Mouse (Mus musculus): Measurements from ENCODE around the gene Wfdc16.
"Not testable (repeated sequence)": the region's sequence is repeated elsewhere in the genome, so short reads cannot be mapped to it uniquely, and the experiment has no call there.

Gene Wfdc16

GRCm38 (mm10) chr2:164638696-164639095 lies at the start of gene Wfdc16:
Gene Wfdc16, minus strand, starts transcription at chr2:164638796.
- DNase-seq (ENCODE audit: low spot score in 2 of 2) = no peak

- no peak for DNase-seq (ENCODE audit: low spot score in 2 of 2)
These were observed 46.2 kb upstream of the Wfdc16 start, which contains the start of gene Wfdc13 for GRCm38 (mm10) chr2:164684807-164685206. Gene Wfdc13, plus strand, starts transcription at chr2:164685107.

- no peak for DNase-seq (ENCODE audit: low spot score in 2 of 2)
These were observed 41.3 kb upstream of the Wfdc16 start for GRCm38 (mm10) chr2:164679906-164680305.

GRCm38 (mm10) chr2:164678848-164679625 lies 40.4 kb upstream of the Wfdc16 start:
- DNase-seq (ENCODE audit: low spot score in 2 of 2) = peak; percentile 36 to 45

- no peak for DNase-seq (ENCODE audit: low spot score in 2 of 2)
These were observed 38.5 kb upstream of the Wfdc16 start for GRCm38 (mm10) chr2:164676916-164677685.

GRCm38 (mm10) chr2:164676103-164676502 lies 37.5 kb upstream of the Wfdc16 start:
- no peak for DNase-seq (ENCODE audit: low spot score in 2 of 2)

GRCm38 (mm10) chr2:164673987-164674386 lies 35.4 kb upstream of the Wfdc16 start, which contains the start of gene Wfdc11:
Gene Wfdc11, minus strand, starts transcription at chr2:164674087.
- peak in 1 of 2 experiments; percentile 15 for DNase-seq (ENCODE audit: low spot score in 2 of 2)

GRCm38 (mm10) chr2:164670938-164671337 lies 32.3 kb upstream of the Wfdc16 start:
- no peak for DNase-seq (ENCODE audit: low spot score in 2 of 2)

- no peak for DNase-seq (ENCODE audit: low spot score in 2 of 2)
These were observed 31.7 kb upstream of the Wfdc16 start for GRCm38 (mm10) chr2:164670261-164670660.

- no peak for DNase-seq (ENCODE audit: low spot score in 2 of 2)
These were observed 26.3 kb upstream of the Wfdc16 start for GRCm38 (mm10) chr2:164664851-164665250.

- DNase-seq (ENCODE audit: low spot score in 2 of 2) = no peak
These were observed 17.9 kb upstream of the Wfdc16 start, which contains the start of gene Wfdc9 for GRCm38 (mm10) chr2:164656483-164656882. Gene Wfdc9, minus strand, starts transcription at chr2:164656583.

- peak in 1 of 2 experiments; percentile 27 for DNase-seq (ENCODE audit: low spot score in 2 of 2)
These were observed 17.3 kb upstream of the Wfdc16 start, which contains the start of gene Wfdc10 for GRCm38 (mm10) chr2:164655858-164656257. Gene Wfdc10, plus strand, starts transcription at chr2:164656046.

GRCm38 (mm10) chr2:164641881-164642673 lies 3.5 kb upstream of the Wfdc16 start:
- DNase-seq (ENCODE audit: low spot score in 2 of 2) = no peak

GRCm38 (mm10) chr2:164641129-164641528 lies 2.5 kb upstream of the Wfdc16 start:
- DNase-seq (ENCODE audit: low spot score in 2 of 2) = no peak

- DNase-seq (ENCODE audit: low spot score in 2 of 2) = no peak
These were observed 3.3 kb downstream of the Wfdc16 start for GRCm38 (mm10) chr2:164635266-164635665.

GRCm38 (mm10) chr2:164621775-164622174 lies 16.8 kb downstream of the Wfdc16 start:
- DNase-seq (ENCODE audit: low spot score in 2 of 2) = no peak

GRCm38 (mm10) chr2:164619050-164619449 lies 19.5 kb downstream of the Wfdc16 start:
- no peak for DNase-seq (ENCODE audit: low spot score in 2 of 2)

- DNase-seq (ENCODE audit: low spot score in 2 of 2) = no peak
These were observed 23.2 kb downstream of the Wfdc16 start for GRCm38 (mm10) chr2:164615386-164615785.

GRCm38 (mm10) chr2:164613471-164613870 lies 25.1 kb downstream of the Wfdc16 start, which contains the start of the genes Wfdc6b and Wfdc8:
Gene Wfdc6b, plus strand, starts transcription at chr2:164613522.
Gene Wfdc8, minus strand, starts transcription at chr2:164613626.
- not testable (repeated sequence) for DNase-seq (ENCODE audit: low spot score in 2 of 2)

- DNase-seq (ENCODE audit: low spot score in 2 of 2) = no peak
These were observed 29.8 kb downstream of the Wfdc16 start for GRCm38 (mm10) chr2:164608781-164609180.

GRCm38 (mm10) chr2:164604411-164604810 lies 34.2 kb downstream of the Wfdc16 start:
- DNase-seq (ENCODE audit: low spot score in 2 of 2) = no peak
